Mouse (Mus musculus): ENCODE measurements around the gene Tmem45a2. TPM values are rescaled to one million over a fixed set of nuclear protein-coding genes. Genes with fewer than 3 reads are reported as not detected.

Gene Tmem45a2
- total and polyA plus RNA-seq, 3 experiments = not detected

DNA sequence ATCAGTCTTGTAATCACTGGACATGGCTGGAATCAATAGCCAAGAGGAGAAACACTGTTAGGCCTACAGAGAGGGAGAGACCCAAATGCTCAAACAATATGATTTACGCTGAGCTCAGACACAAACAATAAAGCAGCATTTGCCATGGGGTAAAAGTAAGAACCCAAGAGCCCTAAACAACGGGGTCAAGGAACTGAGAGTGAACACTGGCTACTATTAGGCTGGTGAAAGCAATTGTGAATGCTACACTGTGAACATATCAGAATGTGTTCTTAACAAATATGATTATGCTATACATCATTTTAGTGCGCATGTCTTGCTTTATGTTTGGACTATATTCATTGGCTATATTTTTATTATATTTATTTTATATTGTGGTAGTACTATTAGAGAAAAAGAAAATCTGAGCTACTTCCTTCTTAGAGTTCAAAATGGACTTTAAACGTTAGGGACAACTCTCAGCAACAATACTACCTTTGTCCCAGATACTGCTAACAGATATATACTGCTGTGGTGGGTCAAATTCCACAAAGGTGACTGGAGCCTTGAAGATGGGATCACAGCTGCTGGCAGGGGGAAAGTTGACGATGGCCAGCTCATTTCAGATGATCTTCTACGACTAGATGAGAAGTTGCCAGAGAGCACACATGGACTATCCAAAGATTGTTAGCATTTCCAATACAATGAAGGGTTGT lies 21.9 kb upstream of the Tmem45a2 start:
- DNase-seq (ENCODE audit: extremely low read depth) = no peak
- in situ Hi-C loops (cut with MboI; ENCODE audit: low pct_ligation_motif_present, low pct_unique_long_range_greater_than_20kb, low sequenced_read_pairs) = loop anchor here (10.0 kb wide), 1 partner anchor 318 kb away; no protein-coding TSS in a partner anchor
- no peak overlapping the region for H3K9ac ChIP-seq (ENCODE audit: insufficient read depth, low read depth)
- dilution Hi-C loops (cut with MboI; ENCODE audit: extremely low pct_ligation_motif_present, extremely low pct_unique_long_range_greater_than_20kb, low sequenced_read_pairs) = no loop called here
- TF ChIP-seq CHD1 (IDR thresholded peaks at IDR 0.05; ENCODE audit: low read depth, low read length) (no peak), MEF2A (IDR thresholded peaks at IDR 0.05; ENCODE audit: borderline replicate concordance, low read depth, low read length) (no peak), MXI1 (IDR thresholded peaks at IDR 0.05; ENCODE audit: low read depth, low read length) (no peak), ELF1 (IDR thresholded peaks at IDR 0.05; ENCODE audit: low read depth, low read length) (no peak), ETS1 (conservative IDR thresholded peaks at IDR 0.05; ENCODE audit: low read depth, low read length) (no peak), HCFC1 (IDR thresholded peaks at IDR 0.05; ENCODE audit: low read depth, low read length) (no peak), ZC3H11A (IDR thresholded peaks at IDR 0.05; ENCODE audit: low read depth, low read length) (no peak), USF1 (IDR thresholded peaks at IDR 0.05; ENCODE audit: low read depth, low read length) (no peak), TCF12 (IDR thresholded peaks at IDR 0.05; ENCODE audit: low read depth, low read length) (no peak), KAT2A (IDR thresholded peaks at IDR 0.05; ENCODE audit: insufficient replicate concordance, low read length) (no peak), CHD2 (IDR thresholded peaks at IDR 0.05; ENCODE audit: low read length) (no peak), ZKSCAN1 (IDR thresholded peaks at IDR 0.05; ENCODE audit: borderline replicate concordance, low read depth, low read length) (no peak), RCOR1 (conservative IDR thresholded peaks at IDR 0.05; ENCODE audit: low read depth, low read length) (no peak), E2F4 (IDR thresholded peaks at IDR 0.05; ENCODE audit: insufficient replicate concordance, low read depth, low read length) (no peak), CTCF (conservative IDR thresholded peaks at IDR 0.05 in 1 of 2, IDR thresholded peaks at IDR 0.05 in 1 of 2; ENCODE audit: low read depth in 2 of 2, low read length in 2 of 2) (no peak), GABPA (IDR thresholded peaks at IDR 0.05; ENCODE audit: insufficient replicate concordance, low read depth, low read length) (no peak), MAX (IDR thresholded peaks at IDR 0.05; ENCODE audit: low read length) (no peak), TBP (conservative IDR thresholded peaks at IDR 0.05; ENCODE audit: low read depth, low read length) (no peak)
- no peak overlapping the region for H3K4me3 ChIP-seq (replicated peaks in 1 of 3; ENCODE audit: low read depth in 2 of 3, low read length in 2 of 3, poor library complexity in 1 of 3)
- H3K27ac ChIP-seq (ENCODE audit: insufficient read depth, low read depth) = no peak overlapping the region
- no peaks in the 10 kb centered on the region for H3K27me3 ChIP-seq (replicated peaks)
- H3K4me1 ChIP-seq (ENCODE audit: control insufficient read depth in 1 of 2, insufficient read depth in 2 of 2) = no peaks in the 10 kb centered on the region
- no peaks in the 10 kb centered on the region for H3K36me3 ChIP-seq (replicated peaks in 1 of 2; ENCODE audit: control insufficient read depth in 1 of 2, insufficient read depth in 1 of 2, low read length in 1 of 2)
- no peaks in the 10 kb centered on the region for H3K79me2 ChIP-seq (replicated peaks; ENCODE audit: control insufficient read depth, extremely low read depth, insufficient read depth, poor library complexity, severe bottlenecking)
- H3K4me2 ChIP-seq (ENCODE audit: insufficient read depth, low read depth, poor library complexity, severe bottlenecking) = no peak overlapping the region
- no peaks in the 10 kb centered on the region for H3K9me3 ChIP-seq (replicated peaks; ENCODE audit: low read length)

DNA sequence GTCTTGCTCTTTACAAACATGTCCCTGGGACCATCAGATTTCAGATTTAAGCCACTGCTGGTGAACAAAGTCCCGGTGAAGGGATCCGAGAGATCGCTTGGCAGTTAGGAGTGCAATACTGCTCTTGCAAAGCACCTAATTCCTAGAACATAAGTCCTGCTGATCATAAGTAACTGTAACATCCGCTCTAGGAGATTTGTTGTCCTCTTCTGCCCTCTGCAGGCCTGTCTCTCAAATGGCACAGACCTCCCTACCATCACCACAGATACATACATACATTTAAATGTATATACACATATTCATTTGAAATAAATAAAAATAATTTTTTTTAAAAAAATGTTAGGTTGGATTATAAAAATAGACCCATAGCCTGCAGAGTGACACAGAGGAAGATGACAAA lies 21.3 kb upstream of the Tmem45a2 start:
- no peaks in the 10 kb centered on the region for H3K27me3 ChIP-seq (replicated peaks)
- H3K27ac ChIP-seq (ENCODE audit: insufficient read depth, low read depth) = no peak overlapping the region
- dilution Hi-C loops (cut with MboI; ENCODE audit: extremely low pct_ligation_motif_present, extremely low pct_unique_long_range_greater_than_20kb, low sequenced_read_pairs) (no loop called here), in situ Hi-C loops (cut with MboI; ENCODE audit: low pct_ligation_motif_present, low pct_unique_long_range_greater_than_20kb, low sequenced_read_pairs) (loop anchor here (10.0 kb wide), 1 partner anchor 318 kb away; no protein-coding TSS in a partner anchor)
- H3K9ac ChIP-seq (ENCODE audit: insufficient read depth, low read depth) = no peak overlapping the region
- DNase-seq (ENCODE audit: extremely low read depth) = peak; percentile 78
- H3K79me2 ChIP-seq (replicated peaks; ENCODE audit: control insufficient read depth, extremely low read depth, insufficient read depth, poor library complexity, severe bottlenecking) = no peaks in the 10 kb centered on the region
- no peaks in the 10 kb centered on the region for H3K36me3 ChIP-seq (replicated peaks in 1 of 2; ENCODE audit: control insufficient read depth in 1 of 2, insufficient read depth in 1 of 2, low read length in 1 of 2)
- no peak overlapping the region for H3K4me2 ChIP-seq (ENCODE audit: insufficient read depth, low read depth, poor library complexity, severe bottlenecking)
- no peaks in the 10 kb centered on the region for H3K4me1 ChIP-seq (ENCODE audit: control insufficient read depth in 1 of 2, insufficient read depth in 2 of 2)
- TF ChIP-seq IRF4 (IDR thresholded peaks at IDR 0.05; ENCODE audit: low read depth, low read length) (0 out of 2 replicates have a peak, but pooled peaks have one; percentile 49), ZC3H11A (IDR thresholded peaks at IDR 0.05; ENCODE audit: low read depth, low read length) (peak; percentile 85), PAX5 (IDR thresholded peaks at IDR 0.05; ENCODE audit: low read length) (no peak), MYC (IDR thresholded peaks at IDR 0.05; ENCODE audit: low read depth, low read length) (0 out of 2 replicates have a peak, but pooled peaks have one; percentile 47), KAT2A (IDR thresholded peaks at IDR 0.05; ENCODE audit: insufficient replicate concordance, low read length) (no peak), MXI1 (IDR thresholded peaks at IDR 0.05; ENCODE audit: low read depth, low read length) (0 out of 2 replicates have a peak, but pooled peaks have one; percentile 32), CHD2 (IDR thresholded peaks at IDR 0.05; ENCODE audit: low read length) (no peak), JUND (conservative IDR thresholded peaks at IDR 0.05; ENCODE audit: low read depth, low read length) (peak; percentile 44; the same call in 1 of the 2 replicates), E2F4 (IDR thresholded peaks at IDR 0.05; ENCODE audit: insufficient replicate concordance, low read depth, low read length) (no peak), RCOR1 (conservative IDR thresholded peaks at IDR 0.05; ENCODE audit: low read depth, low read length) (no peak), SMC3 (IDR thresholded peaks at IDR 0.05; ENCODE audit: low read depth, low read length) (peak; percentile 95), RAD21 (IDR thresholded peaks at IDR 0.05; ENCODE audit: low read depth, low read length) (peak; percentile 99), CTCF (conservative IDR thresholded peaks at IDR 0.05 in 1 of 2, IDR thresholded peaks at IDR 0.05 in 1 of 2; ENCODE audit: low read depth in 2 of 2, low read length in 2 of 2) (peak; percentile 69 to 95), ELF1 (IDR thresholded peaks at IDR 0.05; ENCODE audit: low read depth, low read length) (0 out of 2 replicates have a peak, but pooled peaks have one; percentile 11), NRF1 (IDR thresholded peaks at IDR 0.05; ENCODE audit: low read depth, low read length) (no peak)
- no peaks in the 10 kb centered on the region for H3K9me3 ChIP-seq (replicated peaks; ENCODE audit: low read length)
- H3K4me3 ChIP-seq (replicated peaks in 1 of 3; ENCODE audit: low read depth in 2 of 3, low read length in 2 of 3, poor library complexity in 1 of 3) = no peak overlapping the region
